Mouse (Mus musculus) liver (tissue): ENCODE data around the gene Olfr155.

Source experiments
- DNase-seq: peaks from one replicate; pipeline ENCODE4 v3.0.0-alpha.2; 2020; ENCODE audit warnings: mixed read lengths

Gene Olfr155

GRCm38 (mm10) chr4:43899197-43899596, 47.8 kb downstream of the Olfr155 start:
- DNase-seq, result no peak

DNA sequence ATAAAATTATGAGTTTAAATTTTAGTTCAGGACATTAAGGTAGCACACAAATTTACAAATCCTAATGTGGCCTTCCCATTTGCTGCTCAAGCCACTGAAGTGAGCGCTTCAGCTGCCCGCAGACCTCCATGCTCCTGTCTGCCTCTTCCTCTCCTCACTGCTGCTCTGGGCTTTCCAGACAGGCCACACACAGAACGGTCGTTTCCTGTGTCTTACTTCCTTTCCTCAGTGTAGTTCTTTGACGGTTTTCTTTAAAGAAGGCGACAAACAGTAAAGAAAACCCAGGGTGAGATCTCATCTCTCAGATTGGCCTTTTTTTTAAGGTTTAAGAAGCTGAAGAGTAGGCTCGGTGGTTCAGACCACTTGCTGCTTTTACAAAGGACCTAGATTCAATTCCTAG, 52.3 kb downstream of the Olfr155 start:
- no peak for DNase-seq

- peak; percentile 25 for DNase-seq
Measured at GRCm38 (mm10) chr4:43906443-43906842, 55.1 kb downstream of the Olfr155 start.
